Mouse (Mus musculus): ENCODE measurements at regions not wholly inside any gene's neighbourhood (a gene's known extent, or its start where the extent isn't known, plus 50 kb on each side); places are given as distances from the start of the nearest gene placed in this dataset.

DNA sequence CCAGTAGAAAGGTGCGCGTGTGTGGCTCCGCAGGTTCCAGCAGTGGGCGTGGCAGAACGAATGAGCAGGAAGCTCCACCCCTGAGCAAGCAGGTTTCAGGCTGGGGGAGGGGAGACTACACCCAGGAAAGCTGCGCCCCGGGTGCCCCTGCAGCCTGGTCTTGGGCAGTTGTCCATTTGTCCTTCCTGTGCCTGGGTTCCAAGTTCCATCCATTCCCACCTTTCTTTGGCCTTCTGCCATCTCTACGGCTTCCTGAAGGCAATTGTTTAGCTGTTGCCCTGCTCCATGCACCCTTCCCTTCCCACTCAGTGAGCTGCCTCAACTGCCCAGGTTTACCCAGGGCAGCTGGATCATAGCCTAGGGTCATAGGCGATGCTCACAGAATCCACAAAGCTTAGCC is 70.9 kb upstream of the Mrps22 start:
- Histone ChIP-seq H3K4me1 (replicated peaks; ENCODE audit: control insufficient read depth, insufficient read depth, low read length) (no peaks in the 10 kb centered on the region), H3K36me3 (ENCODE audit: control insufficient read depth, insufficient read depth, low read length) (no peaks in the 10 kb centered on the region), H3K9me3 (ENCODE audit: control insufficient read depth, low read length) (no peaks in the 10 kb centered on the region)

DNA sequence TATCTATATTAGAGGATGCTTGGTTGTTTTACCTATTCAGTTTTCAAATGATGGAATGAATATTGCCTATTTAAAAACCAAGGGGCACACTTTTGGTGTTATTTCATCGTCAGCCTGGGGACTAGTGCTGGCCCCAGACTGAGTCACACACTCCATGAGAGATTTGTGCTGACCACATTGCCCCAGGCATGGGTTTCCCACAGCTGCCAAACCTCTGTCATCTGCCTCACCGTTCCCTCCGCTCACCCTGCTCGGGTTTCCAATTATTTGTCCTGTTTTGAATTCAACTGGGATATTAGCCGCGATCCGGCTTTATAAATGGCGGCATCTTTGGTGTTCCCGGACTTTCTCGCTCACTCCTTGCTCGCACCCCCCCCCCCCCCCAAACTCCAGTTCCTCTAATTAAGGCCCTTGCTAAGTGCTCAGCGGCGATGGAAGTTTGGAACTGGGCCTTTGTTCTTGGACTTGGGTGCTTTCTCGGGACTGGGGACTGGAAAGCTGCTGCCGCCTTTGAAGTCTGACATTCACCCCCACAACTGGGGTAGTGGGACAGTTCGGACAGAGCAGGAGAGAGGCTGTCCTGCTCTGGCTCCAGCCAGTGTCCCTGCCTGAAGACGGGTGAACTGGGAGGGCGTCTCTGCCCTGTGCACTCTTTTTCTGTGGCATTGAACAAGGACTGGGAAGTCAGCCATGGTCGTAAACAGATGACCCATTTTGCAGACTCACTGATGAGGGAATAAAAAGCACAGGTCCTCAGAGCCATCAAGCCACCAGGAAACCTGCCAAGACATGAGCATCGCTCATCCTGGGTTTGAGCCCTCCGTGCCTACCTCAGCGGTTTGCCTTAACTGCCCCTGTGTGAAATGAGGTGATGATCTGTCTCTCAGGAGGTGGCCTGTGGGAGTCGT is 67.2 kb upstream of the Mrps22 start:
- Histone ChIP-seq H3K9ac (ENCODE audit: low read length) (no peak overlapping the region), H3K4me1 (replicated peaks; ENCODE audit: control insufficient read depth, insufficient read depth, low read length) (no peaks in the 10 kb centered on the region), H3K36me3 (ENCODE audit: control insufficient read depth, insufficient read depth, low read length) (no peaks in the 10 kb centered on the region), H3K4me3 (ENCODE audit: low read length) (no peak overlapping the region), H3K4me2 (ENCODE audit: low read depth, low read length) (no peak overlapping the region), H3K27ac (ENCODE audit: low read length) (no peak overlapping the region), H3K9me3 (ENCODE audit: control insufficient read depth, low read length) (no peaks in the 10 kb centered on the region), H3K27me3 (ENCODE audit: control insufficient read depth, insufficient read depth, low read depth, low read length) (no peaks in the 10 kb centered on the region)
- 74% methylated on average over 23 of the region's 23 CpGs for WGBS
- no peak for ATAC-seq (ENCODE audit: low read depth)

More for the DNA sequence above, 70.9 kb upstream of the Mrps22 start:
- no peak overlapping the region for H3K4me3 ChIP-seq (ENCODE audit: low read length)
- H3K9ac ChIP-seq (ENCODE audit: low read length) = no peak overlapping the region
- no peaks in the 10 kb centered on the region for H3K27me3 ChIP-seq (ENCODE audit: control insufficient read depth, insufficient read depth, low read depth, low read length)
- no peak overlapping the region for H3K27ac ChIP-seq (ENCODE audit: low read length)
- WGBS = 33% methylated on average over 9 of the region's 9 CpGs
- ATAC-seq (ENCODE audit: low read depth) = no peak
- no peak overlapping the region for H3K4me2 ChIP-seq (ENCODE audit: low read depth, low read length)

DNA sequence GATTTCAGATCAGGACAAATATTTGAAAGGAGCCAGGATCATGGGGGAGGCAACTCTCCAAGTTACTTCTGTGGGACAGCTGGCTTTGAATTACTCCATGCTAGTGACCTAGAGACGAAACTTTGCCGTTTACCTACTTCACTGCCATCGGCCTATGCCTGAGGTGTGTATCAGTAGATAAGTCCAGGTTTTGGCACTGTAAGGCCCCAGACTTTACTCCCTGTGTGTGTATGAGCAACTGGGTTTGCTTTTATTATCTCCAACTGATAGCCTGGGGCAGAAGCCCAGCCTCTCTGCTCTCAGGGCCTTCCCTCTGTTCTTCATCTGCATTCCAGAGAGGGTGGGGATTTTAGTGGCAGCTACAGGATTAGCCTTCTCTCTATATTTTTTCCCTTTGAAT is 65.6 kb upstream of the Mrps22 start:
- Histone ChIP-seq H3K27ac (ENCODE audit: low read length) (no peak overlapping the region), H3K27me3 (ENCODE audit: control insufficient read depth, insufficient read depth, low read depth, low read length) (no peaks in the 10 kb centered on the region), H3K9ac (ENCODE audit: low read length) (no peak overlapping the region), H3K9me3 (ENCODE audit: control insufficient read depth, low read length) (no peaks in the 10 kb centered on the region), H3K4me2 (ENCODE audit: low read depth, low read length) (no peak overlapping the region), H3K4me3 (ENCODE audit: low read length) (no peak overlapping the region), H3K4me1 (replicated peaks; ENCODE audit: control insufficient read depth, insufficient read depth, low read length) (no peaks in the 10 kb centered on the region), H3K36me3 (ENCODE audit: control insufficient read depth, insufficient read depth, low read length) (no peaks in the 10 kb centered on the region)
- 53% methylated on average over 3 of the region's 3 CpGs for WGBS
- no peak for ATAC-seq (ENCODE audit: low read depth)

DNA sequence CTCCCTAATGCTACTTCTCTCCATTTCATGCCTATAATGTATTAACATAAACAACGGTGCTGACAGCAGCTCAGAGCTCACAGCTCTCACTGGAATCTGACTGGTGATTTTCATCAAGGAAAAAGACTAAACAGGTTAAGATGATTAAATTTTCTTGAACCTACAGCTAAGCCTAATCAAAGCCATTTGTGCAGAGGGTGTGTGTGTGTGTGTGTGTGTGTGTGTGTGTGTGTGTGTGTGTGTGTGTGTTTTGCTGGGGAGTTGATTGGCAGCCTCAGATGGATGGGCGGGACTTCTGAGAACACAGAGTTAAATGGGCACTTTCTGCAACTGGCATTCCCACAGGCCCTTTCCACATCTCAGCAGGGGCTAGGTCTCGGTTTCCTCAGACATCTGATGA is 61.6 kb upstream of the Mrps22 start:
- Histone ChIP-seq H3K27me3 (ENCODE audit: control insufficient read depth, insufficient read depth, low read depth, low read length) (no peaks in the 10 kb centered on the region), H3K4me3 (ENCODE audit: low read length) (no peak overlapping the region), H3K9ac (ENCODE audit: low read length) (no peak overlapping the region), H3K4me1 (replicated peaks; ENCODE audit: control insufficient read depth, insufficient read depth, low read length) (no peaks in the 10 kb centered on the region), H3K4me2 (ENCODE audit: low read depth, low read length) (no peak overlapping the region), H3K27ac (ENCODE audit: low read length) (no peak overlapping the region), H3K36me3 (ENCODE audit: control insufficient read depth, insufficient read depth, low read length) (no peaks in the 10 kb centered on the region), H3K9me3 (ENCODE audit: control insufficient read depth, low read length) (no peaks in the 10 kb centered on the region)
- 48% methylated on average over 3 of the region's 3 CpGs for WGBS
- no peak for ATAC-seq (ENCODE audit: low read depth)

DNA sequence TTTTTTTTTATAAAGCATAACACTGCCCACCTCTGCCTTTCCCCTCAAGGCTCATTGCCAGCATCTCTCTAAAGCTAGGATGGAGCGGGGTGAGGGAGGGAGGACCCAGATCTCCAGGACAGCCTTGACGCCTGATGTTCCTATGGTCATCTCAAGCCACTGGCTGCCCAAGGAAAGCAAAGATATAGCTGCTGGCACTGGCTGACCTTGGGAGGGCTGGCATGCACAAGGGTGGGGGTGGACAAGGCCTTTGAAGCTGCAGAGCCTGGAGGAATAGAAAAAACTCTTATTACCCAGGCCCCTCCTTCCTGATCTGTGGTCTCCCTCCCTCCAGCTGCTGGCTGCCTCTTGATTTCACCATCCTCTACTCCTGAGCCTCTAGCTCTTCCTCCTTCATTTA is 50.2 kb upstream of the Mrps22 start:
- Histone ChIP-seq H3K4me2 (ENCODE audit: low read depth, low read length) (no peak overlapping the region), H3K4me3 (ENCODE audit: low read length) (no peak overlapping the region), H3K27ac (ENCODE audit: low read length) (no peak overlapping the region), H3K4me1 (replicated peaks; ENCODE audit: control insufficient read depth, insufficient read depth, low read length) (no peaks in the 10 kb centered on the region; the same call in 1 of the 2 replicates), H3K9me3 (ENCODE audit: control insufficient read depth, low read length) (no peaks in the 10 kb centered on the region), H3K27me3 (ENCODE audit: control insufficient read depth, insufficient read depth, low read depth, low read length) (no peaks in the 10 kb centered on the region), H3K36me3 (ENCODE audit: control insufficient read depth, insufficient read depth, low read length) (no peaks in the 10 kb centered on the region), H3K9ac (ENCODE audit: low read length) (no peak overlapping the region)
- WGBS = 74% methylated on average over 2 of the region's 2 CpGs
- no peak for ATAC-seq (ENCODE audit: low read depth)

All from lung, embryonic 16.5 days (tissue).